Mouse (Mus musculus) intestine, embryonic 15.5 days (tissue): Measurements from ENCODE around the gene Rpl24. TPM values are rescaled to one million over a fixed set of nuclear protein-coding genes. Genes with fewer than 3 reads are reported as not detected.
A peak's percentile ranks its signal among the peaks of the same experiment; 100 is the strongest.
"Not testable (repeated sequence)": the region's sequence is repeated elsewhere in the genome, so short reads cannot be mapped to it uniquely, and the experiment has no call there.

Experiments used
- ATAC-seq: fragments of 200-750 bp; cut with Nextera tagmentation; 2 replicates; pipeline ENCODE4 v1.8.0; 2017; ENCODE audit warnings: moderate TSS enrichment, moderate library complexity
- H3K27ac ChIP-seq: fragments of 300-500 bp; sonication (generic); 2 replicates; pipeline ENCODE4 v1.5.1; 2015; ENCODE audit warnings: mild to moderate bottlenecking, inconsistent platforms
- H3K27me3 ChIP-seq: fragments of 300-500 bp; sonication (generic); replicated peaks from 2 replicates; pipeline ENCODE4 v1.6.1; 2015; ENCODE audit warnings: inconsistent platforms
- H3K36me3 ChIP-seq: fragments of 300-500 bp; sonication (generic); 2 replicates; pipeline ENCODE4 v1.6.1; 2015; ENCODE audit warnings: inconsistent platforms
- H3K4me1 ChIP-seq: fragments of 300-500 bp; sonication (generic); replicated peaks from 2 replicates; pipeline ENCODE4 v1.6.1; 2015; ENCODE audit warnings: inconsistent platforms
- H3K4me2 ChIP-seq: fragments of 300-500 bp; sonication (generic); replicated peaks from 2 replicates; pipeline ENCODE4 v1.6.1; 2015; ENCODE audit warnings: mild to moderate bottlenecking, inconsistent platforms
- H3K4me3 ChIP-seq: fragments of 300-500 bp; sonication (generic); replicated peaks from 2 replicates; pipeline ENCODE4 v1.5.1; 2015; ENCODE audit warnings: inconsistent platforms
- H3K9ac ChIP-seq: fragments of 300-500 bp; sonication (generic); 2 replicates; pipeline ENCODE4 v1.6.1; 2015; ENCODE audit warnings: inconsistent platforms
- H3K9me3 ChIP-seq: fragments of 300-500 bp; sonication (generic); 2 replicates; pipeline ENCODE4 v1.6.1; 2016; ENCODE audit warnings: inconsistent platforms
- WGBS: fragments of 180-500 bp; shearing (Covaris S2); methylation state at CpG from one replicate; pipeline ENCODE4 v1.1.7; 2015; 5-methylcytosine and 5-hydroxymethylcytosine counted together
- polyA plus RNA-seq: library from polyadenylated mRNA; unstranded; fragments of >200 nt; fragmentation: Nextera tagmentation; extraction: Ambion mirVana; gene quantifications from 2 replicates; pipeline ENCODE4 v1.2.1, GENCODE M21; 2015

Gene Rpl24
- polyA plus RNA-seq, 1 experiment from 2014 or later: 790 TPM

GRCm38 (mm10) chr16:55950946-55951678, 15.0 kb upstream of the Rpl24 start:
- Histone ChIP-seq H3K4me3 (no peak overlapping the region), H3K4me1 (no peaks in the 10 kb centered on the region), H3K36me3 (no peaks in the 10 kb centered on the region), H3K9me3 (no peaks in the 10 kb centered on the region), H3K4me2 (no peak overlapping the region), H3K27me3 (no peaks in the 10 kb centered on the region), H3K27ac (no peak overlapping the region), H3K9ac (no peak overlapping the region)
- peak; percentile 75 for ATAC-seq
- WGBS: 41% methylated on average over 19 of the region's 19 CpGs

DNA sequence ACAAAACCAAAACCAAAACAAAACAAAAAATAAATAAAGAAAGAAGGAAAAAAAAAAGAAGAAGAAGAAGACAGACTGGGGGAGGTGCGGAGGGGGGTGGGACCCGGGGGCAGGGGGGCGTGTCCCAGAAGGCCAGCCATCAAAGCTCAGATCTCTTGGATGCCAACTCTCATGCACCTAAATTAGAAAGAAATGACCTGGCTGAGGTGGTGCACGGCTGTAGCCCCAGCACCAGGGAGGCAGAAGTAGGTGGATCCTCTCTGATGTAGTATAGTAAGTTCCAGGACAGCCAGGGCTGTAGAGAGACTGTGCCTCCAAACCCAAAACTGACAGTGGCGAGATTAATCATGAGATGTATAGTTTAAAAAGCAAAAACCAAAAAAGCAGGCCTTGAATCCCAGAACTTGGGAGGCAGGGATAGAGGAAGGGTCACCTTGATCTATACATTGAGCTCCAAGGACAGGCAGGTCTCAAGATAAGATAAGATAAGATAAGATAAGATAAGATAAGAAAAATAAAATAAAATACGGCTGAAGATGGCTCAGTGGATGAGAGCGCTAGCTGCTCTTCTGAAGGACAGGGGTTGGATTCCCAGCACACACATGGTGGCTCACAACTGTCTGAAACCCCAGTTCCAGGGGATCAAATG, 14.3 kb upstream of the Rpl24 start:
- no peak overlapping the region for H3K4me2 ChIP-seq

GRCm38 (mm10) chr16:55952771-55953170, 13.3 kb upstream of the Rpl24 start:
- Histone ChIP-seq H3K9me3 (no peaks in the 10 kb centered on the region), H3K4me1 (no peaks in the 10 kb centered on the region), H3K27ac (no peak overlapping the region), H3K4me2 (no peak overlapping the region), H3K27me3 (no peaks in the 10 kb centered on the region), H3K36me3 (no peaks in the 10 kb centered on the region), H3K4me3 (no peak overlapping the region), H3K9ac (no peak overlapping the region)
- ATAC-seq: no peak

More for the DNA sequence above, 14.3 kb upstream of the Rpl24 start:
- ATAC-seq: no peak
- Histone ChIP-seq H3K4me3 (no peak overlapping the region), H3K9ac (no peak overlapping the region), H3K36me3 (no peaks in the 10 kb centered on the region), H3K9me3 (no peaks in the 10 kb centered on the region), H3K4me1 (no peaks in the 10 kb centered on the region), H3K27ac (no peak overlapping the region), H3K27me3 (no peaks in the 10 kb centered on the region)
- 75% methylated on average over 7 of the region's 7 CpGs for WGBS

DNA sequence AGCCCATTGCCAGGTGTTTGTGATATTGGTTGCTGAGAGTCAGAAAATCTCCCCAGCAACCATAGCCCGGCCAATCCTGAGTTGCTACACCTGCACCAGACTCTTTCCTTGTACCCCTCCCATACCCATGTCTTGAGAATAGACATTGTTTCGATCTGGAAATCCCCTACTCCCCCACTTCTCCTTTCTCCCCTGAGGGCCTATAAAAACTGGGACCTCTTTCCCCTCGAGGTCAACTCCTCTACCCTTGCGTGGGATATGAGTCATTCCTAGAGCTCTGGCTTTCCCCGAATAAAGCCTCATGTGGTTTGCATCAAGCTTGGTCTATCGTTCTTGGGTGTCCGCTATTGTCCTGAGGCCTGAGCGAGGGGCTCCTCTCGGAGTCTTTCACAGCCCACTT, 11.9 kb upstream of the Rpl24 start:
- H3K36me3 ChIP-seq, H3K27me3 ChIP-seq, ATAC-seq, H3K9ac ChIP-seq, H3K9me3 ChIP-seq, H3K27ac ChIP-seq, H3K4me2 ChIP-seq, H3K4me1 ChIP-seq, H3K4me3 ChIP-seq: not testable (repeated sequence)
- WGBS: 88% methylated on average over 9 of the region's 9 CpGs

DNA sequence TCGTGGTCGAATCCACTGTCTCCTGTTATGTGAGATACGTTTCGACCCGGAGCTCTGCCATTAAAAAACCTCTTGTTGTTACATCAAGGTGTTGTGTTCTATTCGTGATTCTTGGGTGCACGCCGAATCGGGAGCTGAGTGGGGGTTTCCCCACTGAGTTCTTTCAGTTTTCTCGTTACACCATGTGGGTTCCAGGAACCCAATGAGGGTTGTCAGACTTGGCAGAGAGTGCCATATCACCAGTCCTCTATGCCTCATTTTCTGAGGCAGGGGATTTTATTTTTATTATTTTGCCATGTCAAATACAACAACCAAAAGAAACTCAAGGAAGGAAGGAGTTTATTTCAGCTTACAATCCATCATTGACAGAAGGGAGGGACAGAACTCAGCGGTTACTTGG, 3.0 kb upstream of the Rpl24 start:
- not testable (repeated sequence) for H3K36me3 ChIP-seq, H3K4me2 ChIP-seq, H3K9ac ChIP-seq, H3K9me3 ChIP-seq, H3K27ac ChIP-seq, ATAC-seq, H3K4me3 ChIP-seq, H3K4me1 ChIP-seq, H3K27me3 ChIP-seq
- 82% methylated on average over 6 of the region's 11 CpGs for WGBS

DNA sequence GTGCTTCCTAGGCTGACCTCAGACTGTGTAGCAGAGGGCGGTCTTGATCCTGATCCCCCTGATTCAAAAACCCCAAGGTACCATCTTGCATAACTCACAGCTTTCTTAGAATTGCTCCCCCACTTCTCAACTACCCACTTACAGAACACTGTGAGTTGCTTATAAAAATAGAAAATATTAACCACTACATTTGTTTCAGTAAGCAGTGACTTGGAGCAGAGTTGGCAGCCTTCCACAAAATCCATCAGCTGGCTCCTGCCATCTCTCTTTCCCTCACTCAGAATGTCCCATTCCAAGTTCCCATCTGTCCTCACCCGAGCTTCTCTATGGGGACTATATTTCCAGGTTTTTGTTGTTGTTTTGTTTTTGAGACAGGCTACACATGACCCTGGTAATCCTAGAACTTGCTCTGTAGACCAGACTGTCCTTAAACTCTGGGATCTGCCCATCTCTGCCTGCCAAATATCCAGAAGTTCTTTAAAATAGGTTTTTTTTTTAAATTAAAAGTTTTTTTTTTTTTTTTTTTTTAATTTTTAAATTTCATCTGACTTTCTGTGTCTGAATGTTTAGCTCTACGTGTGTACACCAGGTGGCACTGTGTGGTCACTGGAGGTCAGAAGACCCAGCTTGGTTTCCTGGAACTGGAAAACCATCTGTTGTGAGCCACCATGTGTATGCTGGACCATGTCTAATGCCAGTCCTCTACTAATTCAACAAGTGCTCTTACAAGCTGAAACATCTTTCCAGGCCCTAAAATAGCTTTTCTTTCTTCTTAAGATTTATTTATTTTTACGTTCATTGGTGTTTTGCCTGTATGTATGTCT, 1.7 kb upstream of the Rpl24 start:
- 57% methylated on average over 4 of the region's 4 CpGs for WGBS
- ATAC-seq: no peak
- Histone ChIP-seq H3K27me3 (no peaks in the 10 kb centered on the region), H3K27ac (no peak overlapping the region), H3K4me3 (no peak overlapping the region), H3K9me3 (no peaks in the 10 kb centered on the region), H3K4me2 (no peak overlapping the region), H3K9ac (no peak overlapping the region), H3K4me1 (0 out of 2 replicates have a peak, but pooled peaks cover 5% of the 10 kb centered on the region), H3K36me3 (peaks cover 2% of the 10 kb centered on the region; the same call in 1 of the 2 replicates)

DNA sequence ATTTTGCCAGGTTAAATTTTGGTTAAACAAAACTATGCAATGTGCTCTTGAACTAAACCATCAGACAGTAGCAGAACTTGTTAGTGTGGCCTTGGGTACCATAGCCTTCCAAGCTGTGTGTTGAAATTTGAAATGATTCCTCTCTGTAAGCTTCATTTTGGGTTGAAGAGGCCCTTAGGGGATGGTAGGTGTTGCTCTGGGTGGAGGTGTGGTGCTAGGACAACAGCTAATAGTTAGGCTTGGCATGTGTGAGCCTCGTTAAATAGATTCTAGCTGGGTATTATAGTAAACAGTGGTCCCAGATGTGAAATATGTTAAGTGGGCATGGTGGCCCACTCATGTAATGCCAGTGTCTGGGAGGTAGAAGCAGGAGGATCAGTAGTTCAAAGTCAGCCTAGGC, 1.1 kb downstream of the Rpl24 start:
- Histone ChIP-seq H3K4me2 (peak overlapping the region; percentile 84), H3K27ac (no peak overlapping the region), H3K27me3 (no peaks in the 10 kb centered on the region), H3K9ac (peak overlapping the region; percentile 90), H3K36me3 (peaks cover 19% of the 10 kb centered on the region), H3K9me3 (no peaks in the 10 kb centered on the region), H3K4me3 (peak overlapping the region; percentile 77), H3K4me1 (peaks cover 14% of the 10 kb centered on the region; the same call in 1 of the 2 replicates)
- 38% methylated on average over 1 of the region's 1 CpGs for WGBS
- ATAC-seq: no peak

GRCm38 (mm10) chr16:55969147-55969546, 3.1 kb downstream of the Rpl24 start:
- no peak for ATAC-seq
- Histone ChIP-seq H3K4me2 (no peak overlapping the region), H3K4me3 (no peak overlapping the region), H3K9ac (no peak overlapping the region), H3K4me1 (peaks cover 20% of the 10 kb centered on the region), H3K27ac (no peak overlapping the region), H3K27me3 (no peaks in the 10 kb centered on the region), H3K36me3 (peaks cover 19% of the 10 kb centered on the region), H3K9me3 (no peaks in the 10 kb centered on the region)
- WGBS: 82% methylated on average over 3 of the region's 3 CpGs

- no peak overlapping the region for H3K4me2 ChIP-seq
- H3K4me3 ChIP-seq: no peak overlapping the region
- no peaks in the 10 kb centered on the region for H3K27me3 ChIP-seq
- no peak overlapping the region for H3K9ac ChIP-seq
- H3K9me3 ChIP-seq: no peaks in the 10 kb centered on the region
- peaks cover 19% of the 10 kb centered on the region for H3K36me3 ChIP-seq
- whole genome bisulfite sequencing: 94% methylated on average over 5 of the region's 5 CpGs
- peaks cover 25% of the 10 kb centered on the region for H3K4me1 ChIP-seq
- no peak overlapping the region for H3K27ac ChIP-seq
- ATAC-seq: no peak
Measured at GRCm38 (mm10) chr16:55970416-55970815, 4.3 kb downstream of the Rpl24 start.

GRCm38 (mm10) chr16:55971735-55972615, 5.9 kb downstream of the Rpl24 start:
- WGBS: 81% methylated on average over 6 of the region's 6 CpGs
- Histone ChIP-seq H3K9me3 (no peaks in the 10 kb centered on the region), H3K4me3 (no peak overlapping the region), H3K9ac (no peak overlapping the region), H3K36me3 (peaks cover 19% of the 10 kb centered on the region), H3K27ac (no peak overlapping the region), H3K4me2 (no peak overlapping the region), H3K4me1 (peaks cover 25% of the 10 kb centered on the region), H3K27me3 (no peaks in the 10 kb centered on the region)
- no peak for ATAC-seq

DNA sequence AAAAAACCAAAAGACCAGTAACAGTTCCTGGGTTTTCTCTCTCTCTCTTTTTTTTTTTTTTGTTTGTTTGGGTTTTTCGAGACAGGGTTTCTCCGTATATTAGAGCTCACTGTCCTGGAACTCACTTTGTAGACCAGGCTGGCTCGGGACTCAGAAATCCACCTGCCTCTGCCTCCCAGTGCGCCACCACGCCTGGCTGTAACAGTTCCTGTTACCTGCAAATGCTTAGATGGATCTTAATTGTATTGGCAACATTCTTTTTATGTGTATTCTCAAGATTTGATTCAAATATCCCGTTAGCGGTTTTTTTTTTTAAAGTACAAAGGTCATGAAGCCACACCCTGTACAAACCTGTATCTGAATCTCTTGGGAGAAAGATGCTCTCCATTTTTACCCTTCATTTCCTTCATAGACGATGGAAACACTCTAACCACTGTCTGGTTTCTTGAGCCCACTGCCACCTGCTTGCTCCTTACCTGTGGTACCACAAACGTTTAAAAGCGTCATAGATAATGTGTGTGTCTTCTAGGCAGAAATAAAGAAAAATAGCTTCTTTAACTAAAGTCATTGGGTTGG, 6.6 kb downstream of the Rpl24 start:
- Histone ChIP-seq H3K27ac (peak overlapping the region; percentile 70; the same call in 1 of the 2 replicates), H3K4me3 (peak overlapping the region; percentile 100), H3K27me3 (no peaks in the 10 kb centered on the region), H3K9ac (no peak overlapping the region), H3K36me3 (peaks cover 19% of the 10 kb centered on the region), H3K4me1 (peaks cover 22% of the 10 kb centered on the region), H3K9me3 (no peaks in the 10 kb centered on the region), H3K4me2 (peak overlapping the region; percentile 57)
- no peak for ATAC-seq
- 47% methylated on average over 10 of the region's 10 CpGs for WGBS
